Mouse (Mus musculus): ENCODE data around the gene Ptcd3.

Gene Ptcd3

DNA sequence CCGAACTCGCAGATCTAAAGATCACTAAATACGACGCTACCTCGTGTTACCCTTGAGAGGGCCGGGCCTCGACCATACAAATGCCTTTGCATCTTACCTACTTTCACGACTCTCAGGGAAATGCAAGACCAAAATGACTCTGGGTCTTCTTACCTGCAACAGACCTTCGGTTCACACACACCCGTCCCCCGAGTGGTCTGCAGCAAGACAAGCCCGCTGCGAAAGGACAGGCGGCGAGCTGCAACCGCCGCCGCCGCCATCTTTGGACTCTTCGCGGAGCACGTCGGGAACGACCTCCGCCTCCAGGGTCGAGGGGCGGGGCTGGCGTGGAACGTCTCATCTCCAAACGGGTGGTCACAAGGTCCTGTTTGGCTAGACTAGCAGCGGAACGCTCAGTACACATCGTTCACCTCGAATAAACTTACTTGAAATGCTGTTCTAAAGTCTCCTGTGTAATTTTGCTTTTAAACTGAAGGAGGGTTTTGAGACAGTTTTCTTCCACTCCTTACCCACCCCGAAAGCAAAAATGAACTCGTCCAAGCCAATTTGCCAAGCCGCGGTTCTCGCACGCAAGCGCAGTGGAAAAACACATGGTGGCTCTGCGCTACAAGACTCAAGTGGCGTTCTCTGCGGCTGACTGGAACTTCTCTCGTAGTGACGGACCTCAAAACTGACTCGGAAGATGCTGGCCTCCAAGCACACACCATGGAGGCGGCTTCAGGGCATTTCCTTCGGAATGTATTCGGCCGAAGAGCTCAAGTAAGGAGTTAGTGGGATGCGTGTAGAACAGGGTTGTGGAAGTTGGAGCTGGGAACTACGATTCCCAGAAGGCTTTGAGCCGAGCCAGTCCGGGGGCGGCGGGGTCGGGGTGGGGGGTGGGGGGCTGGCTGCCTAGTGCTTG is at the start of gene Ptcd3, which contains the start of gene Polr1a:
Gene Ptcd3, minus strand, starts transcription at position 270 of the 901 bp plus-strand sequence.
Gene Polr1a, plus strand, starts transcription at position 573 of the 901 bp plus-strand sequence.
- in situ Hi-C loops (cut with MboI; ENCODE audit: unreplicated experiment in 2 of 2), result no loop called here

GRCm38 (mm10) chr6:71951192-71951591 is 42.6 kb upstream of the Ptcd3 start:
- in situ Hi-C loops (cut with MboI; ENCODE audit: unreplicated experiment in 2 of 2), result no loop called here

DNA sequence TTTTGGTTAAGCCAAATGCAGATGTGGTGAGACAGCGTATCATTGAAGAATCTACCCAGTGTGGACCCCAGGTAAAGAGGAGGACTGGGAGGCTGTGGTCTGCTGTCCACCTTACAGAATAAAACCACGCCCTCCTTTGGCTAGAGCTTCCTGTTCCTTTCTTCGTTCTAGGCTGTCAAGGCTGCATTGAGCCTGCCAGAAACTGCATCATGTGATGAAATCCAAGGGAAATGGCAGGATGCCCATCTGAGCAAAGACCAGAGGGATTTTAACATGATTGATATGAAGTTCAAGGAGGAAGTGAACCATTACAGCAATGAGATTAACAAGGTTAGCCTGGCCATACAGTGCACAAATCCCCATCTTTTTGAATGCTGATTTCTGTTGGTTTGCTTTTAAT is 42.0 kb upstream of the Ptcd3 start:
- in situ Hi-C loops (cut with MboI; ENCODE audit: unreplicated experiment in 2 of 2), result no loop called here

DNA sequence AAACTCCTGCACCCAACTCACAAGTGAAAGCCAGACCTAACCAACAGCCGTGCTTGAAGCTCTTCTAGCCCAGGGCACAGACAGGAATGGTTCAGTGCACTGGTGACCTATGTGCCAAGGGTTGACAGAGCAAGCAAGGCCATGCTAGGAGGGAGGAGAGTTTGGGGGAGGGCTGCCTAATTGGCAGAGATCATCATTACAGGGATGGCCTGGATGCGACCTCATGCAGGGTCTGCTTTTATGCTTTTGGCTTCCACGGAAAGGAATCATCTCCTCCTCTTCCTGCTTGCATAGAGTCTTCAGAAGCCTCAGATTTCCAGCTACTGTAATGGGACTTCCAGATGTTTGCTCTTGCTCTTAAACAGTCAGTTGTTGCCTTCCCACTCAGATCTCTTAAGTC is 41.2 kb upstream of the Ptcd3 start:
- in situ Hi-C loops (cut with MboI; ENCODE audit: unreplicated experiment in 2 of 2), result loop anchor here in 1 of 2 experiments (25.0 kb wide), 1 partner anchor 138 kb away; the partner anchor contains the start of gene St3gal5

GRCm38 (mm10) chr6:71946121-71946520 is 37.6 kb upstream of the Ptcd3 start:
- in situ Hi-C loops (cut with MboI; ENCODE audit: unreplicated experiment in 2 of 2), result loop anchor here in 1 of 2 experiments (25.0 kb wide), 1 partner anchor 141 kb away; the partner anchor contains the start of gene St3gal5

GRCm38 (mm10) chr6:71945101-71945500 is 36.6 kb upstream of the Ptcd3 start:
- in situ Hi-C loops (cut with MboI; ENCODE audit: unreplicated experiment in 2 of 2), result loop anchor here in 1 of 2 experiments (25.0 kb wide), 1 partner anchor 142 kb away; the partner anchor contains the start of gene St3gal5

GRCm38 (mm10) chr6:71940912-71941311 is 32.4 kb upstream of the Ptcd3 start:
- in situ Hi-C loops (cut with MboI; ENCODE audit: unreplicated experiment in 2 of 2), result loop anchor here in 1 of 2 experiments (25.0 kb wide), 1 partner anchor 146 kb away; the partner anchor contains the start of gene St3gal5

DNA sequence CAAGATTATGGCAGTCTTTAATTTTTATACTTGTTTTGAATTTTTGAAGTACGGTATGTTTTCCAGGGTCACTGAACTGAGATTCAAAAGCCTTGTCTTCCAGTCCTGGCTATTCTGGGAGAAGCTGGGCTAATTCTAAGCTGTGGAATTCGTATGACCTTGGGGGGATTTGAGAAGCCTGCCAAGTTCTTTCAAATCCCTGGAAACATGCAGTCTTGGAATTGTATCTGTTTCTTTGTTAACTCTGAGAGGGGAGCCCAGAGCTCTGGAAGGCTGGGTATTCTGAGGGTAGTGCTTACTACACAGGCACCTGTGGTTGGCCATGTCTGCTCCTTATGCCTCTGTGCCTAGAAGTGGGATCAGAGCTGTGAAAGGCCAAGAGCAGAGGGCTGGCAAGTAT is 27.2 kb upstream of the Ptcd3 start:
- in situ Hi-C loops (cut with MboI; ENCODE audit: unreplicated experiment in 2 of 2), result loop anchor here in 1 of 2 experiments (25.0 kb wide), 1 partner anchor 152 kb away; the partner anchor contains the start of gene St3gal5

- in situ Hi-C loops (cut with MboI; ENCODE audit: unreplicated experiment in 2 of 2), result loop anchor here in 1 of 2 experiments (25.0 kb wide), 1 partner anchor 153 kb away; the partner anchor contains the start of gene St3gal5
Measured at GRCm38 (mm10) chr6:71934081-71934556, 25.6 kb upstream of the Ptcd3 start.

- in situ Hi-C loops (cut with MboI; ENCODE audit: unreplicated experiment in 2 of 2), result loop anchor here in 1 of 2 experiments (25.0 kb wide), 1 partner anchor 155 kb away; the partner anchor contains the start of gene St3gal5
Measured at GRCm38 (mm10) chr6:71932347-71932746, 23.8 kb upstream of the Ptcd3 start.

DNA sequence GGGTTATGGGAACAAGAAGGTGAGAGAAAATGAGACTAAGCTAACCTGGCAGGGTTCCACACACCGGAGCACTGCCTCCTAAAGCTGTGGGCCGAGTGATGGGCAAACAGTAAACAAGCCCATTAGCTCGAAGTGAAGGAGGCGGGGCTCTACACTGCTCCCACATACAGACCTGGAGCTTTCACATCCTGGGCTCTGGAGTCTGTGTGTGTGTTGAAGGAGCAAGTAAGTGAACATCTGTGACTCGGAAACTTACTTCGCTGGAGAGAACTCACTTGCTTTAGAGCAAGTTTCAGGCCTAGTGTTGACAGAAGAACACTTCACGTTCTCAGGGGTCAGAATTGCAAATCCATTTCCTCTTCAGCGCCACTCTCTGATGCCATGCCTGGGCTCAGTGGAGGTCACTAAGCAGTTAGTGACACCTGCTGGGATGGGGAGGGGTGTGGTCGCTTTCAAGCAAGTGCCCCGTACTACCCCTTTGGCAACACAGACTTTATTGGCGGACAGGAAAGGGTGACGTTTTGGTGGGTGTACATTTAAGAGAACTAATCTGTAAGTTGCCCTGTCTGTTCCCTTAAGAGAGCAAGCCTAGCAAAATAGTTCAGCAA is 22.4 kb upstream of the Ptcd3 start:
- in situ Hi-C loops (cut with MboI; ENCODE audit: unreplicated experiment in 2 of 2), result loop anchor here in 1 of 2 experiments (25.0 kb wide), 1 partner anchor 156 kb away; the partner anchor contains the start of gene St3gal5

GRCm38 (mm10) chr6:71930053-71930452 is 21.5 kb upstream of the Ptcd3 start:
- in situ Hi-C loops (cut with MboI; ENCODE audit: unreplicated experiment in 2 of 2), result loop anchor here in 1 of 2 experiments (25.0 kb wide), 1 partner anchor 157 kb away; the partner anchor contains the start of gene St3gal5

GRCm38 (mm10) chr6:71927911-71928310 is 19.4 kb upstream of the Ptcd3 start:
- in situ Hi-C loops (cut with MboI; ENCODE audit: unreplicated experiment in 2 of 2), result loop anchor here (5.0 to 25.0 kb wide), 2 partner anchors 159 to 239 kb away; partner anchors contain the start of gene St3gal5 (in 1 of the 2)

DNA sequence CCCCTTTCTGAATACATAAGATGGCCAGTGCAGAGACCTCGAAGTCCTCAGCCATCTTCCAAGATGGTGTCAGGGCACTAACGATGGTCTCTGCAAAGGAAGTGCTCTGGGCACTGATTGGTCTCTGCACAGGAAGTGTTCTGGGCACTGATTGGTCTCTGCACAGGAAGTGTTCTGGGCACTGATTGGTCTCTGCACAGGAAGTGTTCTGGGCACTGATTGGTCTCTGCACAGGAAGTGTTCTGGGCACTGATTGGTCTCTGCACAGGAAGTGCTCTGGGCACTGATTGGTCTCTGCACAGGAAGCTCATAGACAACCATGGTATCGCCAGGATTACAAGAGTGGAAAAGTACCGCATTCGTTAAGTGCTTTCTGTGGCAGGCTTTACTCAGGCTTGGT is 16.7 kb upstream of the Ptcd3 start:
- in situ Hi-C loops (cut with MboI; ENCODE audit: unreplicated experiment in 2 of 2), result loop anchor here (5.0 to 25.0 kb wide), 2 partner anchors 162 to 242 kb away; partner anchors contain the start of gene St3gal5 (in 1 of the 2)

DNA sequence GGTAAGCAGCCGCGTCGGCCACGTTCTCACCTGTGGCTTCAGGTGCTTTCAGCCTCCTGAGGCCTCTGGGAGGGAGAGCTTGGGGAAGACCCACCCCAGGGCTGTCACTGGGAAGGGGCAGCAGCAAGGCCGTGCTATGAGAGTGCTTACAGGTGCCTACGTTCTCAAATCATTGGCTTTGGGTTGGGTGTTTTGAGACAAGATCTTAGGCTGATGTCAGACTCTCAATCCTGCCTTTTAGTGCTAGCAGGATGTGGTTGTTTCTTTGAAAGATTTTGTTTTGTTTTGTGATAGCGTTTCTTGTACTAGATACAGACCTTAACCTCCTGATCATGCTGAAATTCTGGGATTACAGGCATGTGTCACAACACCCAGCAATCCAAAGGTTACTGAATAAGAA is 12.2 kb upstream of the Ptcd3 start:
- in situ Hi-C loops (cut with MboI; ENCODE audit: unreplicated experiment in 2 of 2), result no loop called here

GRCm38 (mm10) chr6:71911686-71912450 is 3.3 kb upstream of the Ptcd3 start:
- in situ Hi-C loops (cut with MboI; ENCODE audit: unreplicated experiment in 2 of 2), result no loop called here

GRCm38 (mm10) chr6:71909840-71910239 is 1.3 kb upstream of the Ptcd3 start:
- in situ Hi-C loops (cut with MboI; ENCODE audit: unreplicated experiment in 2 of 2), result no loop called here

DNA sequence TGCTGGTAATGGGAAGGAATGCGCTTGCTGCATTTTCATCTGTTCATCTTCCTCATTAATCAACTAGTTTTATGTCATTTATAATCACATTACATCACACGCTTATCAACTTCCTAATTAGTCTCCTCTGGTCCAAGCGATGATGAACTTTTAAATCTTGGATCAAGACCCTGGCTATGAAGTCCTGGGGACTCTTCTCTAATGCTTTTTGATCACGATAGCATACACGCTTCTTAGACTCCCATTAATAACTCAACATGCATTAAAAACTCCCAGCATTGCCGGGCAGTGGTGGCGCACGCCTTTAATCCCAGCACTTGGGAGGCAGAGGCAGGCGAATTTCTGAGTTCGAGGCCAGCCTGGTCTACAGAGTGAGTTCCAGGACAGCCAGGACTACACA is 834 bp upstream of the Ptcd3 start:
- in situ Hi-C loops (cut with MboI; ENCODE audit: unreplicated experiment in 2 of 2), result no loop called here

DNA sequence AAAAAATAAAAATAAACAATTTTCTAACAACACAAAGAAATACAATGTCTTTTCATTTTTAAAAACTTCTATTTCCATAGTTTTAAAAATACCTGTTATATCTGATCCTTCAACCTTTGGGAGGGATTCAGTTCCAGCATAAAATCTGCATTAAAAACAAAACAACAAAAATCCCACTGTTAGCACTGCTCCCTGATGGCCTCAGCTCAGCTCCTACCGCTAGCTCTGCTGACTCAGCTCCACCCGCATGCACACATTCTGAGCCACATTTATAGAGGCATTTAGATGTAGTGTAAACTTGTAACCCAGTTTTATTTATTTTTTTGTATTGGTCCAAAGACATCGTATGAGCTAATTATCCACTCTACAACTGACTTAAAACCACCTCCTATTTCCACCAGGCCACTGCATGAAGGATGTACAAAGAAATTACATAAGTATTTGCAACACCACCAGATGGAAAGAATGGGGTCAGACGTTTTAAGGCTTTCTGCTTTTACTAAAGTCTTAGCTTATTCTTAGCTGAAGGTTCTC is 781 bp downstream of the Ptcd3 start:
- in situ Hi-C loops (cut with MboI; ENCODE audit: unreplicated experiment in 2 of 2), result no loop called here
